Mouse (Mus musculus) lung, postnatal 0 days (tissue): ENCODE data around the gene Camta1. TPM values are rescaled to one million over a fixed set of nuclear protein-coding genes. Genes with fewer than 3 reads are reported as not detected.

ENCODE experiments used
- ATAC-seq: fragments of 200-750 bp; cut with Nextera tagmentation; 2 replicates; pipeline ENCODE4 v1.8.0; 2017; ENCODE audit warnings: moderate library complexity
- DNase-seq: peaks from one replicate; pipeline ENCODE4 v3.0.0-alpha.2; 2016; ENCODE audit warnings: low spot score
- H3K27ac ChIP-seq: fragments of 300-500 bp; sonication (generic); 2 replicates; pipeline ENCODE4 v1.5.1; 2014; ENCODE audit warnings: antibody characterized with exemption, mild to moderate bottlenecking, low read length, mixed read lengths
- H3K27me3 ChIP-seq: fragments of 300-500 bp; sonication (generic); replicated peaks from 2 replicates; pipeline ENCODE4 v1.6.1; 2014; ENCODE audit warnings: low read length, mixed read lengths; ENCODE audit not compliant: insufficient read depth
- H3K36me3 ChIP-seq: fragments of 300-500 bp; sonication (generic); 2 replicates; pipeline ENCODE4 v1.6.1; 2014; ENCODE audit warnings: low read length, mixed read lengths; ENCODE audit not compliant: insufficient read depth
- H3K4me1 ChIP-seq: fragments of 300-500 bp; sonication (generic); 2 replicates; pipeline ENCODE4 v1.6.1; 2014; ENCODE audit warnings: antibody characterized with exemption, low read depth, low read length, mixed read lengths; ENCODE audit not compliant: insufficient read depth
- H3K4me2 ChIP-seq: fragments of 300-500 bp; sonication (generic); replicated peaks from 2 replicates; pipeline ENCODE4 v1.6.1; 2014; ENCODE audit warnings: low read depth, mild to moderate bottlenecking, low read length, moderate library complexity, mixed read lengths
- H3K4me3 ChIP-seq: fragments of 300-500 bp; sonication (generic); 2 replicates; pipeline ENCODE4 v1.5.1; 2014; ENCODE audit warnings: low read depth, low read length
- H3K9ac ChIP-seq: fragments of 300-500 bp; sonication (generic); replicated peaks from 2 replicates; pipeline ENCODE4 v1.6.1; 2014; ENCODE audit warnings: low read depth, mild to moderate bottlenecking
- H3K9me3 ChIP-seq: fragments of 300-500 bp; sonication (generic); 2 replicates; pipeline ENCODE4 v1.6.1; 2016; ENCODE audit warnings: low read length, mixed read lengths
- CTCF ChIP-seq: IDR thresholded peaks from 2 replicates; pipeline ENCODE4 v1.5.1; 2016; ENCODE audit warnings: antibody characterized with exemption, mild to moderate bottlenecking
- EP300 ChIP-seq: IDR thresholded peaks from 2 replicates; pipeline ENCODE4 v1.6.1; 2016; ENCODE audit warnings: antibody characterized with exemption, mild to moderate bottlenecking, control low read depth
- WGBS: fragments of 180-500 bp; shearing (Covaris S2); extraction: QIAGEN DNeasy Blood & Tissue Kit; methylation state at CpG from one replicate; pipeline ENCODE4 v1.1.7; 2014; 5-methylcytosine and 5-hydroxymethylcytosine counted together
- polyA plus RNA-seq: library from polyadenylated mRNA; unstranded; fragments of >200 nt; fragmentation: Nextera tagmentation; extraction: Ambion mirVana; gene quantifications from 2 replicates; pipeline ENCODE4 v1.2.1, GENCODE M21; 2015

Camta1 gene
- polyA plus RNA-seq, 1 experiment from 2014 or later: 86.4 TPM

GRCm38 (mm10) chr4:150978156-150978910 lies 883.3 kb downstream of the Camta1 start:
- no peaks in the 10 kb centered on the region for H3K36me3 ChIP-seq
- H3K9me3 ChIP-seq: no peaks in the 10 kb centered on the region
- no peak overlapping the region for H3K4me3 ChIP-seq
- H3K4me1 ChIP-seq: no peaks in the 10 kb centered on the region
- no peak overlapping the region for H3K4me2 ChIP-seq
- ATAC-seq (no peak), DNase-seq (no peak)
- H3K27me3 ChIP-seq: no peaks in the 10 kb centered on the region
- TF ChIP-seq CTCF: peak; percentile 16
- no peak for TF ChIP-seq EP300
- H3K9ac ChIP-seq: no peak overlapping the region
- 76% methylated on average over 21 of the region's 21 CpGs for WGBS
- H3K27ac ChIP-seq: no peak overlapping the region

- Histone ChIP-seq H3K9ac (no peak overlapping the region), H3K36me3 (no peaks in the 10 kb centered on the region), H3K9me3 (no peaks in the 10 kb centered on the region), H3K27me3 (no peaks in the 10 kb centered on the region), H3K4me3 (no peak overlapping the region), H3K27ac (no peak overlapping the region), H3K4me1 (no peaks in the 10 kb centered on the region), H3K4me2 (no peak overlapping the region)
- peak; percentile 95 for ATAC-seq
- peak; percentile 51 for TF ChIP-seq EP300
- TF ChIP-seq CTCF: no peak
- 16% methylated on average over 1 of the region's 1 CpGs for WGBS
- DNase-seq: peak; percentile 81
Measured at GRCm38 (mm10) chr4:150975145-150975544, 886.5 kb downstream of the Camta1 start.

DNA sequence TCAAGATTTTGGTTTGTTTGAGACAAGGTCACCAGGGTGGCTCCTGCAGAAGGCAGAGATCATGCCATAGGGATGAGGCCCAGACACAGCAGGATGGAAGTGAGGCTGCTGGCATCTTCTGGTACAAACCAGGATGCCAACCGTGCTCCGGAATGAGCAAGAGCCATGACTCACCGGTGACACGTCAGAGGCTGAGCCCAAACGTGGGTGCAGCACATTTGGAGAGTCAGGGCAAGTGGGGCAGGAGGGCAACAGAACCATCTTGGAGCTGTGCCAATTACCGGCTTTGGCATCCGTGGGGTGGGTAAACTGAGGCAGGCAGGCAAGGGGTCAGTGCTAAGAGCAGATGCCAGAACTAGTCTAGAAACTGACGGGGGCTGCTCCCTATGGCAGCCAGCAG lies 888.4 kb downstream of the Camta1 start:
- Histone ChIP-seq H3K9me3 (no peaks in the 10 kb centered on the region), H3K27me3 (no peaks in the 10 kb centered on the region), H3K27ac (no peak overlapping the region), H3K4me2 (no peak overlapping the region), H3K9ac (no peak overlapping the region), H3K4me1 (no peaks in the 10 kb centered on the region), H3K4me3 (no peak overlapping the region), H3K36me3 (no peaks in the 10 kb centered on the region)
- TF ChIP-seq CTCF: no peak
- no peak for TF ChIP-seq EP300
- DNase-seq (no peak), ATAC-seq (no peak)
- 63% methylated on average over 8 of the region's 8 CpGs for WGBS

DNA sequence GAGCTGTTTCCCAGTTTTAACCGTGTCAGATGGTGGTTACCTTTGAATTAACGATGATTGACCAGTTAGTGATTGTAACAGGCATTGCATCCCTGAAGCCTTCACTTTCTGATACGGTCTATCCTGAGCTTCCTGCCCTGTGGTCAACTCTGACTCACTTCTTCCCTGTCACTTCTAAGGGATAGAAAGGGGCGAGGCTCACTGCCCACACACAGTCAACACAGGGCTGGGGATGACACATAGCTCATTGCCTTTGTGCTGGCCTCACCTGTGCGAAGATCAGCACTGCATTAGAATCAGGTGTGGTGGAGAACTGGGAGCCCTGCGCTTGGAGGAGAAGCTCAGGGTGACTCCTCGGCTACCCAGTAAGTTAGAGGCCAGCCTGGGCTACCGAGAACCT lies 892.7 kb downstream of the Camta1 start:
- DNase-seq: no peak
- no peak for ATAC-seq
- H3K4me2 ChIP-seq: no peak overlapping the region
- H3K9ac ChIP-seq: no peak overlapping the region
- no peak overlapping the region for H3K4me3 ChIP-seq
- H3K9me3 ChIP-seq: no peaks in the 10 kb centered on the region
- H3K27me3 ChIP-seq: no peaks in the 10 kb centered on the region
- no peak for TF ChIP-seq EP300
- 84% methylated on average over 8 of the region's 8 CpGs for WGBS
- no peak overlapping the region for H3K27ac ChIP-seq
- no peaks in the 10 kb centered on the region for H3K4me1 ChIP-seq
- no peaks in the 10 kb centered on the region for H3K36me3 ChIP-seq

GRCm38 (mm10) chr4:150966556-150966955 lies 895.1 kb downstream of the Camta1 start:
- no peak overlapping the region for H3K4me3 ChIP-seq
- TF ChIP-seq CTCF (peak; percentile 82), EP300 (no peak)
- peak; percentile 58 for DNase-seq

DNA sequence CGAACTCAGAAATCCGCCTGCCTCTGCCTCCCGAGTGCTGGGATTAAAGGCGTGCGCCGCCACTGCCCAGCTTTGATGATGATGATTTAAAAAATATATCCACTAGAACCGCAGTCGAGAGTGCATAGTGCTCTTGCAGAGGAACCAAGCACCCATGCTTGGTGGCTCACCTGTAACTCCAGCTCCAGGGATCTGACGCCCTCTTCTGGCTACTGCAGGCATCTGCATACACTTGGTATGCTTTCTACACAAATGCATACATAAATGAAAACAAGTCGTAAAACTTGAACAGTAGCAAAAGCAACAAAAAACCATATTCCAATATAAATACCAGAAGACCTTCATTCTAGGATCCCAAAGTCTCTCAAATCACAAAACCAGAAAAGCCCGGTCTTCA lies 896.1 kb downstream of the Camta1 start:
- Histone ChIP-seq H3K36me3 (no peaks in the 10 kb centered on the region), H3K4me1 (no peaks in the 10 kb centered on the region), H3K4me2 (no peak overlapping the region), H3K4me3 (no peak overlapping the region), H3K9me3 (no peaks in the 10 kb centered on the region), H3K9ac (no peak overlapping the region), H3K27me3 (no peaks in the 10 kb centered on the region), H3K27ac (no peak overlapping the region)
- no peak for DNase-seq
- TF ChIP-seq EP300 (no peak), CTCF (peak; percentile 40)
- WGBS: 71% methylated on average over 11 of the region's 11 CpGs
- no peak for ATAC-seq

More at GRCm38 (mm10) chr4:150966556-150966955, 895.1 kb downstream of the Camta1 start:
- no peak overlapping the region for H3K27ac ChIP-seq
- H3K36me3 ChIP-seq: no peaks in the 10 kb centered on the region
- 15% methylated on average over 7 of the region's 7 CpGs for WGBS
- H3K4me2 ChIP-seq: no peak overlapping the region
- no peaks in the 10 kb centered on the region for H3K9me3 ChIP-seq
- no peaks in the 10 kb centered on the region for H3K27me3 ChIP-seq
- H3K9ac ChIP-seq: no peak overlapping the region
- H3K4me1 ChIP-seq: no peaks in the 10 kb centered on the region
- ATAC-seq: no peak
